Mouse (Mus musculus): Measurements from ENCODE around the gene Lrrc25. TPM values are rescaled to one million over a fixed set of nuclear protein-coding genes. Genes with fewer than 3 reads are reported as not detected.

The Lrrc25 gene
- total RNA-seq, 2 experiments from 2014 or later, result 0.37 to 0.61 TPM

GRCm38 (mm10) chr8:70638752-70639151 lies 22.8 kb downstream of the Lrrc25 start:
- no peak for ATAC-seq (replicated peaks; ENCODE audit: low FRiP score, low TSS enrichment, poor library complexity, severe bottlenecking)

GRCm38 (mm10) chr8:70643019-70643418 lies 27.1 kb downstream of the Lrrc25 start:
- no peak for ATAC-seq (replicated peaks; ENCODE audit: low FRiP score, low TSS enrichment, poor library complexity, severe bottlenecking)

GRCm38 (mm10) chr8:70644065-70644464 lies 28.1 kb downstream of the Lrrc25 start:
- no peak for ATAC-seq (replicated peaks; ENCODE audit: low FRiP score, low TSS enrichment, poor library complexity, severe bottlenecking)

- ATAC-seq (replicated peaks; ENCODE audit: low FRiP score, low TSS enrichment, poor library complexity, severe bottlenecking), result no peak
Measured at GRCm38 (mm10) chr8:70645501-70646224, 29.7 kb downstream of the Lrrc25 start.

GRCm38 (mm10) chr8:70646369-70646768 lies 30.4 kb downstream of the Lrrc25 start:
- no peak for ATAC-seq (replicated peaks; ENCODE audit: low FRiP score, low TSS enrichment, poor library complexity, severe bottlenecking)

GRCm38 (mm10) chr8:70646775-70647174 lies 30.8 kb downstream of the Lrrc25 start:
- ATAC-seq (replicated peaks; ENCODE audit: low FRiP score, low TSS enrichment, poor library complexity, severe bottlenecking), result no peak

GRCm38 (mm10) chr8:70647343-70648163 lies 31.6 kb downstream of the Lrrc25 start:
- no peak for ATAC-seq (replicated peaks; ENCODE audit: low FRiP score, low TSS enrichment, poor library complexity, severe bottlenecking)

- no peak for ATAC-seq (replicated peaks; ENCODE audit: low FRiP score, low TSS enrichment, poor library complexity, severe bottlenecking)
Measured at GRCm38 (mm10) chr8:70648164-70648442, 32.1 kb downstream of the Lrrc25 start.

- peak; percentile 24; the same call in 1 of the 2 replicates for ATAC-seq (replicated peaks; ENCODE audit: low FRiP score, low TSS enrichment, poor library complexity, severe bottlenecking)
Measured at GRCm38 (mm10) chr8:70648921-70649320, 33.0 kb downstream of the Lrrc25 start.

- ATAC-seq (replicated peaks; ENCODE audit: low FRiP score, low TSS enrichment, poor library complexity, severe bottlenecking), result peak; percentile 85
Measured at GRCm38 (mm10) chr8:70649324-70649723, 33.4 kb downstream of the Lrrc25 start.

- ATAC-seq (replicated peaks; ENCODE audit: low FRiP score, low TSS enrichment, poor library complexity, severe bottlenecking), result no peak
Measured at GRCm38 (mm10) chr8:70650351-70650750, 34.4 kb downstream of the Lrrc25 start.

GRCm38 (mm10) chr8:70653226-70653625 lies 37.3 kb downstream of the Lrrc25 start:
- no peak for ATAC-seq (replicated peaks; ENCODE audit: low FRiP score, low TSS enrichment, poor library complexity, severe bottlenecking)

- ATAC-seq (replicated peaks; ENCODE audit: low FRiP score, low TSS enrichment, poor library complexity, severe bottlenecking), result no peak
Measured at GRCm38 (mm10) chr8:70654121-70654520, 38.2 kb downstream of the Lrrc25 start.

GRCm38 (mm10) chr8:70655469-70655868 lies 39.5 kb downstream of the Lrrc25 start:
- ATAC-seq (replicated peaks; ENCODE audit: low FRiP score, low TSS enrichment, poor library complexity, severe bottlenecking), result no peak

GRCm38 (mm10) chr8:70656193-70656790 lies 40.3 kb downstream of the Lrrc25 start:
- ATAC-seq (replicated peaks; ENCODE audit: low FRiP score, low TSS enrichment, poor library complexity, severe bottlenecking), result no peak

- ATAC-seq (replicated peaks; ENCODE audit: low FRiP score, low TSS enrichment, poor library complexity, severe bottlenecking), result no peak
Measured at GRCm38 (mm10) chr8:70657214-70657613, 41.3 kb downstream of the Lrrc25 start.

- no peak for ATAC-seq (replicated peaks; ENCODE audit: low FRiP score, low TSS enrichment, poor library complexity, severe bottlenecking)
Measured at GRCm38 (mm10) chr8:70657739-70658138, 41.8 kb downstream of the Lrrc25 start.

GRCm38 (mm10) chr8:70658897-70659603 lies 43.1 kb downstream of the Lrrc25 start:
- peak; percentile 47 for ATAC-seq (replicated peaks; ENCODE audit: low FRiP score, low TSS enrichment, poor library complexity, severe bottlenecking)

GRCm38 (mm10) chr8:70659604-70660272 lies 43.8 kb downstream of the Lrrc25 start:
- peak; percentile 78 for ATAC-seq (replicated peaks; ENCODE audit: low FRiP score, low TSS enrichment, poor library complexity, severe bottlenecking)
